Mouse (Mus musculus) testis, adult 2 months (tissue): Measurements from ENCODE around the gene Resp18. TPM values are rescaled to one million over a fixed set of nuclear protein-coding genes. Genes with fewer than 3 reads are reported as not detected.

Source experiments
- H3K27ac ChIP-seq: fragments of 200-500 bp; 2 replicates; pipeline ENCODE4 v1.5.1; 2012; ENCODE audit warnings: low read depth, low read length; ENCODE audit not compliant: control insufficient read depth, insufficient read depth
- H3K27me3 ChIP-seq: fragments of 200-500 bp; 2 replicates; pipeline ENCODE4 v1.6.1; 2012; ENCODE audit warnings: mild to moderate bottlenecking, low read length, moderate library complexity; ENCODE audit not compliant: control insufficient read depth, insufficient read depth
- H3K36me3 ChIP-seq: fragments of 200-500 bp; 2 replicates; pipeline ENCODE4 v1.6.1; 2012; ENCODE audit warnings: mild to moderate bottlenecking, low read length; ENCODE audit not compliant: control insufficient read depth, insufficient read depth
- H3K4me1 ChIP-seq: fragments of 200-500 bp; 2 replicates; pipeline ENCODE4 v1.6.1; 2012; ENCODE audit warnings: low read length; ENCODE audit not compliant: control insufficient read depth, insufficient read depth
- H3K4me3 ChIP-seq: fragments of 200-500 bp; 2 replicates; pipeline ENCODE4 v1.5.1; 2012; ENCODE audit warnings: low read depth, mild to moderate bottlenecking, low read length, moderate library complexity, mixed read lengths; ENCODE audit not compliant: control insufficient read depth
- CTCF ChIP-seq: fragments of 200-500 bp; IDR thresholded peaks from 2 replicates; pipeline ENCODE4 v1.5.1; 2012; ENCODE audit warnings: low read depth, mild to moderate bottlenecking, inconsistent platforms, low read length, moderate library complexity; ENCODE audit not compliant: control insufficient read depth, insufficient read depth, insufficient replicate concordance
- POLR2A ChIP-seq: fragments of 200-500 bp; IDR thresholded peaks from 2 replicates; pipeline ENCODE4 v1.6.1; 2012; ENCODE audit warnings: low read depth, mild to moderate bottlenecking, inconsistent platforms, low read length, moderate library complexity; ENCODE audit not compliant: control insufficient read depth
- polyA plus RNA-seq: library from polyadenylated mRNA; depleted of rRNA; stranded (reverse); fragments of >200 nt; gene quantifications from 2 replicates; pipeline ENCODE4 v1.2.3, GENCODE M21; 2012

Resp18 gene
- polyA plus RNA-seq, 1 experiment, result 0.20 TPM

DNA sequence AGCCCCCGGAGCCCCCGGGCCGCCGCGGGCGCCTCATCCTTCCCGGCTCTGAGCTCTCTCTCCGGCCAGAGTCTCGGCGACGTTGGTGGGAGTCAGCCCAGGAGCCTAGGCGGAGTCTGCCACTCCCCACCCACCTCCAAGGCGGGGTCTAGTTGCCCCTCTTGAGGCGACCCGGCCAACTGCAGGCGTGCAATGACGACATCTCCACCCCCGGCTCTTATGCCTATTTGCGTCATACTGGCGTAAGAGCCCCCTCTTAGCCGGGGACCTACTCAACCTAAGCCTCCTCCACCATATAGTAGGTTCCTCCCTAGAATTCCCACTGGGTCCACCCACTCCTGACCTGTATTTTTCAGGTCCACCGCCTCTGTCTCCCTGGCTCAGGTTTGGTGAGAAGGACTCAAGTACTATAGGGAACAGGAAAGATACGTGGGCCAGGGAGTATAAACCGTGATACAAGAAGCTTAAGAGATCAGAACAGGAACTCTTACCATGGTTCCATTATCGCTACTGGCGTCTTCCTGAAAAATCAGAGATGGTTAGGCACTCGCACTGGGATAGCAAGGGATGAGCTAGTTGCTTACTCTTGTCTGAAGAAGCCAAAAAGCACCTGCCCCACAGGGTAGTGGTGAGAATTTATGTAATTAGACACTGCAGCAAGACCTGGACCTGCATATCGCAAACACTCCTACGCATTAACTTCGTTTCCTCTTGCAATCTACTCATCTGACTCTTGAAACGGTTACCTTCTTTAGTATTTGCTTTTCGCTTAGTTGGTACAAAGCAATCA is 13.9 kb downstream of the Resp18 start, which contains the start of gene Ptprn:
TSS of gene Ptprn (minus strand) at position 412 of the 790 bp plus-strand sequence.
- no peaks in the 10 kb centered on the region for H3K36me3 ChIP-seq
- TF ChIP-seq POLR2A (no peak), CTCF (no peak)
- H3K4me3 ChIP-seq, result no peak within 1 kb of the TSS; the same call in 1 of the 2 replicates
- H3K27me3 ChIP-seq, result no peaks in the 10 kb centered on the region; the same call in 1 of the 2 replicates
- H3K27ac ChIP-seq, result no peak within 1 kb of the TSS
- peaks cover 6% of the 10 kb centered on the region for H3K4me1 ChIP-seq

DNA sequence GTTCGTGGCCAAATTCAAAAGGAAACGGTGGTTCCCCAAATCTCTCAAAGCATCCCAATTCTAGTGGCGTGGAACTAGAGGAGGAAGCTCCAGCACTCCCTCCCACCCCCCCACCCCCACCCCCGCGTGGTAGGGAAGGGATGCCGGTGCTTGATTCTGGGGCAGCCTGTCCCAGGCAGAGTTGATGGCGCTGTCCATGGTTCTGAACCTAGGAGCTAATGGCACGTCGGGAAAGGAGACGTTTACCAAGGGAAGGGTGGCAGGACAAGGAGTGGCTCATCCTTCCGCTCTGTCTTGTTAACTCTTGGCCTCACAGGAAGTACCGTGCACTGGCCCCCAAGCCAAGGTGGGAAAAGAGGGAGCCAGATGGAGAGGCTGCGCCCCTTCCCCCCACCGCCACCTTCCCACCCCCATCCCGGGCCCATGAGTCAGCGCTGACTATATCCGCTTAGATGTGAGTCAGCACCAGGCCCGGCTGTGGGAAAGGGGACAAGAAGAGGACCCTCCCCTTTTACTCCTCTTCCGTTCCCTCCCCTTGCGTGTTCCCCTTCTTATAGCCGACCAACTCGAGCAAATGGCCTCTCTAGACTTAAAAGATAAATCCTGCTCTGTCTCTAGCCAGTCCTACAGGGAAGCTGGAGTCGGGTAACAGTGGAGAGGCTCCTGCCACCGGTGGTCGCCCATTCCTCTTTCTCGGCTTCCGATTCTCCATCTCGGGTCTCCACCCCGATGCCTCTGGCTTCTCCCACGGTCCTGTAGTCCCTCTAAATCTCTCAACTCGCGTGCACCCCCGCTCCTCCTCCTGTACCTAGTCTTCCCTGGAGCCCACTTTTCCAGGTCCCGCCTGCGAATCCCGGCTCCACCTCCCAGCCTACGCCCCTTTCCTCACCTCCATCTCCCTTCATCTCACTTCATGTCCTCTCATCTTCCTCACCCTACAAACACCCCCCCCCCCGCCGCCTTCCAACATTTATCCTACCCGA is 15.0 kb downstream of the Resp18 start:
- Histone ChIP-seq H3K4me3 (no peak overlapping the region; the same call in 1 of the 2 replicates), H3K27me3 (no peaks in the 10 kb centered on the region; the same call in 1 of the 2 replicates), H3K27ac (no peak overlapping the region), H3K4me1 (peaks cover 6% of the 10 kb centered on the region), H3K36me3 (no peaks in the 10 kb centered on the region)
- TF ChIP-seq CTCF, result peak; percentile 4; the same call in 1 of the 2 replicates
- TF ChIP-seq POLR2A, result no peak

DNA sequence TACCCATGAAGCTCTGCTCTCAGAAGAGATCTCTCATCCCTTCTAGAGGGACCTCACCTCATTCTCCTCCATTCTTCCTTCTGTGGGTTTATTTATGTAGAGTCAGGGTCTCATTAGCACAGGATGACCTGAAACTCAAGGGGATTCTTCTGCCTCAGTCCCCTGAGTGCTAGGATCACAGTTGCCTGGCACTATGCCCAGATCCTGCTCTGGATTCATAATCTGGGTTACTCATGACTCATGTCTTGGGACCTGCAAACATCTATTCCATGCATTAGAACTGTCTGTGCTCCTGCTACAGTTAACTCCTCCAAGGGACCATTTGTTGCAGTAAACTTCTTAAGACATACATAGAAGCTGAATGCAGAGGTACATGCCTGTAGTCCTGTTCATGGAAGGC is 16.9 kb downstream of the Resp18 start:
- no peak overlapping the region for H3K27ac ChIP-seq
- no peaks in the 10 kb centered on the region for H3K36me3 ChIP-seq
- H3K27me3 ChIP-seq, result no peaks in the 10 kb centered on the region; the same call in 1 of the 2 replicates
- peaks cover 6% of the 10 kb centered on the region for H3K4me1 ChIP-seq
- TF ChIP-seq POLR2A (no peak), CTCF (no peak)
- no peak overlapping the region for H3K4me3 ChIP-seq

DNA sequence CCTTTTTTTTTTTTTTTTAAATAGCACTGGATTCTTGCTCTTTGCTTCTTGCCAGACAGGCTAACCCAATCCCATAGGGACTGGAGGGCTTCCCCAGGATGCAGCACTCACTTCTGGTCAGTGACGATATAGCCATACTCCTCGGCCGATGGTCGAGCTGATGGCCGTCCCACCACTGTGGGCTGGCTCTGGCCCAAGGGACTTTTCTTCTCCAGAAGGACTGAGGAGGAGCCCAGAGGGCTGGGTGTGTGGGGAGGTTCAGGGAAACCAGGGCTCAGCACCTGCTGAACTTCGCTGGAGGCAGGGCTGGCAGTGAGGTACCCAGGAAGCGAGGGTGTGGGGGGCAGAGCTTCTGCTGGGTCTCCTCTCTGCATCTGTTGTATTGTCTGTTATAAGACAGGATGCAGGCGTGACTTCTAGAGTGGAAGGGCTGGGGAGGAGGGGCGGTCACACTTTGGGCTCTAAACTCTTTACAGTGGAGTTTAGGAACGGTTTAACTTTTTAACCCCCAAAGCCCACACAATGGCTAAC is 22.6 kb downstream of the Resp18 start:
- no peaks in the 10 kb centered on the region for H3K27me3 ChIP-seq
- no peak overlapping the region for H3K4me3 ChIP-seq
- H3K4me1 ChIP-seq, result peaks cover 18% of the 10 kb centered on the region
- H3K27ac ChIP-seq, result no peak overlapping the region
- H3K36me3 ChIP-seq, result no peaks in the 10 kb centered on the region
- TF ChIP-seq POLR2A (no peak), CTCF (no peak)

DNA sequence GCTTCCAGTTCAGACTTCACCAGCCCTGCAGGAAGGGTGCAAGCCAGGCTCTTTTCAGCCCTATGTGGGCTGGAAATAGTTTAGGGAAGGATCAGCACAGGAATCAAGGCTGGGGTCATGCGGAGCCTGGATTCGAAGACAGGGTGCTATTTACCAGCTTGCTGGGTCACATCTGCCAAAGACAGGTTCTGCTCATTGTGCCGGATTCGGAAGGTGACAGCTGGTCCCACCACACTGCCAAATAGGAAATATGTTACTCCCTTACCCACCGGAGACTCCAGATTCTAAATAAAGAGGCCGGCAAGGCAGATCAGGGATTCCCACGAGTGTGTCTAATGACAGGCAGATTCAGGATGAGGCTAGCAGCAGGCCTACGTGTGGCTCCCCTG is 23.6 kb downstream of the Resp18 start:
- H3K4me1 ChIP-seq, result peaks cover 18% of the 10 kb centered on the region
- H3K36me3 ChIP-seq, result no peaks in the 10 kb centered on the region
- TF ChIP-seq POLR2A, result no peak
- no peak for TF ChIP-seq CTCF
- H3K27me3 ChIP-seq, result no peaks in the 10 kb centered on the region
- no peak overlapping the region for H3K27ac ChIP-seq
- no peak overlapping the region for H3K4me3 ChIP-seq

DNA sequence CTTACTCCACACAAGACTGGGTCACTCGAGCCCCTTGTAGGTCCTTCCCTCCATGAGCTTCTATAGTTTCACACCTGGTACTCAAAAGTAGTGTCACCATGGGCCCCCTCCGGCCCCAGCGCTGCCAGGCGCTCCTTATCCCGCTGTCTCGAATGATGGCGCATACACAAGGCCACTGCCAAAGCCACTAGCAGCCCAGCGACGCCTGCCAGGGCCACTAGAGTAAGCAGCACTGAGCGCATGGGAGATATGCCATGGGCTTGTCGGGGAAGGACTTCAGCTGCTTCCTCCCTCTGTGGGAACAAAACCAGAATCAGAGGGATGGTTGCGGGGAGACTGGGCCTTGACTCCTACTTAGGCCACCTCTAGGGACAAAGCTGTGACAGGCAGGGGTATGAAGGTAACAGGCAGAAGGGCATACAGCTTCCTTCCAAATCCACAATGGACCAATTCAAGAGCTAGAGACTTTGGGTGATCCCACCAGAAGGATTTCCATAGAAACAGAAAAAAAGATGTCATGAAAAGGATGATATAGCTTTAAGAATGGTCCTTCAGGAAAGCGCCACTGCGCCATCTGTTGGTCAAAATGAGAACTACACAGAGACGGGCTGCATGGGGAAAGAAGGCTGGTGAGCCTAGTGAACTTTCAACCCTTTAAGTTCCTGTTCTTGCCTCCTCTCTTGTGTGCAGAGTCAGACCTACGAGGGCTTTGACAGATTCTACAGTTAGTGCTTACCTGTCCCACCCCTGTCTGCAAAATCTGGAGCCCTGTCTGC is 24.2 kb downstream of the Resp18 start:
- no peaks in the 10 kb centered on the region for H3K36me3 ChIP-seq

More for the DNA sequence above, 24.2 kb downstream of the Resp18 start:
- H3K27ac ChIP-seq, result no peak overlapping the region
- H3K4me1 ChIP-seq, result peaks cover 18% of the 10 kb centered on the region
- H3K27me3 ChIP-seq, result no peaks in the 10 kb centered on the region
- H3K4me3 ChIP-seq, result peak overlapping the region; percentile 75
- TF ChIP-seq CTCF (peak; percentile 75; the same call in 1 of the 2 replicates), POLR2A (no peak)
